Mouse (Mus musculus) liver, embryonic 14.5 days (tissue): ENCODE measurements at regions not wholly inside any gene's neighbourhood (a gene's known extent, or its start where the extent isn't known, plus 50 kb on each side); places are given as distances from the start of the nearest gene placed in this dataset.
A peak's percentile ranks its signal among the peaks of the same experiment; 100 is the strongest.

Experiments
- ATAC-seq: fragments of 200-750 bp; cut with Nextera tagmentation; 2 replicates; pipeline ENCODE4 v1.8.0; 2017; ENCODE audit warnings: moderate number of reproducible peaks, mild to moderate bottlenecking, moderate library complexity; ENCODE audit not compliant: insufficient read depth
- DNase-seq, 3 experiments: peaks; one replicate each; pipeline ENCODE4 v3.0.0-alpha.2; 2012 to 2013; ENCODE audit warnings: low read depth in 3 of 3, low spot score in 3 of 3
- H3K27ac ChIP-seq: fragments of 300-500 bp; sonication (generic); 2 replicates; pipeline ENCODE4 v1.5.1; 2014; ENCODE audit warnings: moderate library complexity, mild to moderate bottlenecking, control low read depth, inconsistent platforms
- H3K27me3 ChIP-seq: fragments of 300-500 bp; sonication (generic); 2 replicates; pipeline ENCODE4 v1.6.1; 2014; ENCODE audit warnings: mild to moderate bottlenecking, low read length, moderate library complexity; ENCODE audit not compliant: control insufficient read depth, insufficient read depth
- H3K36me3 ChIP-seq: fragments of 300-500 bp; sonication (generic); replicated peaks from 2 replicates; pipeline ENCODE4 v1.6.1; 2014; ENCODE audit warnings: low read depth; ENCODE audit not compliant: control insufficient read depth, insufficient read depth
- H3K4me1 ChIP-seq, 2 experiments: fragments of 200-500 bp in 1 of 2; fragments of 300-500 bp in 1 of 2; sonication (generic) in 1 of 2; replicated peaks; 2 replicates each; pipeline ENCODE4 v1.6.1; 2012 to 2014; ENCODE audit warnings: antibody characterized with exemption in 1 of 2, inconsistent platforms in 1 of 2, low read length in 1 of 2; ENCODE audit not compliant: control insufficient read depth in 2 of 2, insufficient read depth in 2 of 2
- H3K4me2 ChIP-seq: fragments of 300-500 bp; sonication (generic); 2 replicates; pipeline ENCODE4 v1.6.1; 2014; ENCODE audit warnings: low read depth, mild to moderate bottlenecking, control low read depth, moderate library complexity
- H3K4me3 ChIP-seq, 2 experiments: fragments of 200-500 bp in 1 of 2; fragments of 300-500 bp in 1 of 2; sonication (generic) in 1 of 2; 2 replicates each; pipeline ENCODE4 v1.5.1; 2012 to 2014; ENCODE audit warnings: low read depth in 2 of 2, low read length in 2 of 2, mild to moderate bottlenecking in 2 of 2, control low read depth in 1 of 2, inconsistent platforms in 1 of 2, moderate library complexity in 1 of 2; ENCODE audit not compliant: insufficient read depth in 1 of 2
- H3K9ac ChIP-seq: fragments of 300-500 bp; sonication (generic); replicated peaks from 2 replicates; pipeline ENCODE4 v1.6.1; 2014; ENCODE audit warnings: mild to moderate bottlenecking, control low read depth, moderate library complexity
- H3K9me3 ChIP-seq: fragments of 300-500 bp; sonication (generic); 2 replicates; pipeline ENCODE4 v1.6.1; 2016; ENCODE audit warnings: low read length, mixed read lengths; ENCODE audit not compliant: control insufficient read depth
- CTCF ChIP-seq: IDR thresholded peaks from 2 replicates; pipeline ENCODE4 v1.5.1; 2016; ENCODE audit warnings: antibody characterized with exemption, low read depth, control low read depth
- EP300 ChIP-seq: IDR thresholded peaks from 2 replicates; pipeline ENCODE4 v1.6.1; 2016; ENCODE audit warnings: antibody characterized with exemption, low read depth
- whole genome bisulfite sequencing: fragments of 180-500 bp; shearing (Covaris S2); extraction: QIAGEN DNeasy Blood & Tissue Kit; methylation state at CpG from one replicate; pipeline ENCODE4 v1.1.7; 2014; ENCODE audit not compliant: insufficient replicate concordance; 5-methylcytosine and 5-hydroxymethylcytosine counted together

GRCm38 (mm10) chr1:193928607-193929006, 558.5 kb upstream of the Camk1g start:
- no peaks in the 10 kb centered on the region for H3K9me3 ChIP-seq
- no peak for ATAC-seq
- no peak for DNase-seq
- no peaks in the 10 kb centered on the region for H3K27me3 ChIP-seq
- 40% methylated on average over 4 of the region's 4 CpGs for WGBS
- H3K9ac ChIP-seq, result no peak overlapping the region
- no peak overlapping the region for H3K4me3 ChIP-seq
- no peak overlapping the region for H3K27ac ChIP-seq
- no peaks in the 10 kb centered on the region for H3K4me1 ChIP-seq
- TF ChIP-seq CTCF, result no peak
- TF ChIP-seq EP300, result no peak
- H3K36me3 ChIP-seq, result no peaks in the 10 kb centered on the region
- no peak overlapping the region for H3K4me2 ChIP-seq

GRCm38 (mm10) chr1:193922756-193923155, 552.7 kb upstream of the Camk1g start:
- WGBS, result 18% methylated on average over 4 of the region's 4 CpGs
- Histone ChIP-seq H3K9ac (no peak overlapping the region), H3K36me3 (no peaks in the 10 kb centered on the region), H3K4me3 (no peak overlapping the region), H3K9me3 (no peaks in the 10 kb centered on the region), H3K27me3 (no peaks in the 10 kb centered on the region), H3K4me1 (no peaks in the 10 kb centered on the region), H3K27ac (no peak overlapping the region), H3K4me2 (no peak overlapping the region)
- DNase-seq (no peak), ATAC-seq (no peak)
- TF ChIP-seq CTCF (no peak), EP300 (no peak)

- 26% methylated on average over 3 of the region's 3 CpGs for WGBS
- Histone ChIP-seq H3K36me3 (no peaks in the 10 kb centered on the region), H3K27me3 (no peaks in the 10 kb centered on the region), H3K4me1 (no peaks in the 10 kb centered on the region), H3K9me3 (no peaks in the 10 kb centered on the region), H3K4me2 (no peak overlapping the region), H3K4me3 (no peak overlapping the region), H3K9ac (no peak overlapping the region), H3K27ac (no peak overlapping the region)
- ATAC-seq (no peak), DNase-seq (no peak)
- no peak for TF ChIP-seq EP300
Observed at GRCm38 (mm10) chr1:193919243-193919642, 549.1 kb upstream of the Camk1g start.

GRCm38 (mm10) chr1:193905711-193906110, 535.6 kb upstream of the Camk1g start:
- DNase-seq (peak; percentile 22 to 53 (median 26)), ATAC-seq (peak; percentile 43; the same call in 1 of the 2 replicates)
- Histone ChIP-seq H3K4me1 (no peaks in the 10 kb centered on the region), H3K9me3 (no peaks in the 10 kb centered on the region), H3K4me2 (no peak overlapping the region), H3K27ac (no peak overlapping the region), H3K36me3 (no peaks in the 10 kb centered on the region), H3K4me3 (no peak overlapping the region), H3K27me3 (no peaks in the 10 kb centered on the region), H3K9ac (no peak overlapping the region)
- TF ChIP-seq CTCF, result no peak
- TF ChIP-seq EP300, result no peak

- Histone ChIP-seq H3K4me3 (no peak overlapping the region), H3K9me3 (no peaks in the 10 kb centered on the region), H3K36me3 (no peaks in the 10 kb centered on the region), H3K27ac (no peak overlapping the region), H3K4me2 (no peak overlapping the region), H3K9ac (no peak overlapping the region), H3K4me1 (no peaks in the 10 kb centered on the region), H3K27me3 (no peaks in the 10 kb centered on the region)
- ATAC-seq (no peak), DNase-seq (no peak)
- TF ChIP-seq CTCF (no peak), EP300 (no peak)
Observed at GRCm38 (mm10) chr1:193894072-193894471, 524.0 kb upstream of the Camk1g start.

GRCm38 (mm10) chr1:193876540-193876939, 506.4 kb upstream of the Camk1g start:
- Histone ChIP-seq H3K27me3 (no peaks in the 10 kb centered on the region), H3K4me2 (no peak overlapping the region), H3K36me3 (no peaks in the 10 kb centered on the region), H3K9ac (no peak overlapping the region), H3K4me1 (no peaks in the 10 kb centered on the region), H3K27ac (no peak overlapping the region), H3K9me3 (no peaks in the 10 kb centered on the region), H3K4me3 (no peak overlapping the region)
- TF ChIP-seq CTCF, result no peak
- no peak for TF ChIP-seq EP300
- WGBS, result 25% methylated on average over 2 of the region's 2 CpGs
- DNase-seq, result no peak
- ATAC-seq, result no peak
